Mouse (Mus musculus): ENCODE results near the gene Lcn12. TPM values are rescaled to one million over a fixed set of nuclear protein-coding genes. Genes with fewer than 3 reads are reported as not detected.

Lcn12 gene
- total and polyA plus RNA-seq, 3 experiments: not detected

DNA sequence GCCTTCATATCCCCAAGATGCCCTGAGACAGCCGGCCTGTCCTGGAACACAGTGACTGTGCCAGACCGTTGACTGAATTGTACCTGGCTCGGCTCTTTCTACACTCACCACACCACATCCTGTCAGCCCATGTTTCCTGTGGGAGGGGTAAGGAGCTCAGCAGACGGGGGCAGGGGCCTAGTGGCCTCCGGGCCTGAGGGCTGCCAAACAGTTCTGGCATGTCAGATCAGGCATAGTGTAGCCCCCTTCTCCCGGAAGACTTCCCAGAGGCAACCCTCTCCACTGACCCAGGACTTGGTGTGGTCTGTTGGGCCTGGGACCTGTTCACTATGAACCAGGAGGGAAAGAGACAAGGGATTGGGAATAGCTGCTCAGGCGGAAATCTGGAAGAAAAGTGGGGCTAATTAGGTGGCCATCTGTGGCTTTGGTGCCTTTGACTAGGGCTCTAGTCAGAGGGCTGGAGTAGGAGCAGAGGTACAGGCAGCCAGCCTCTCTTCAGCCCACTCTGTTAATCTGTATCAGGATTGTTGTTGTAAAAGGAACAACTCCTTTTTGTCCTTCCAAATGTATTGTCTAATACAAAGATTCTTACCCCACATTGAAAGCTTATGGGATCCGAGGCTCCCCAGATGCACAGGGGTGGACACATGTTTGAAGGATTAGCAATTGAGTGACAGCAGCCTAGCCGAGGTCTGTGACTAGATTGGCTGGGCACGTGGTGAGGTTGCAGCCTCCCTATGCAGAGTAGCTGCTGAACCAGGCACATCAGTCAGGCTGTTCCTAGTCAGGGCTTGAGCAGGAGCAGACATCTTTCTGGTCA lies 27.7 kb downstream of the Lcn12 start:
- H3K36me3 ChIP-seq (replicated peaks): no peaks in the 10 kb centered on the region
- peaks cover 24% of the 10 kb centered on the region for H3K4me1 ChIP-seq (ENCODE audit: insufficient read depth, low read depth, low read length)
- no peak overlapping the region; the same call in 1 of the 2 replicates for H3K4me3 ChIP-seq (ENCODE audit: low read depth, low read length)
- DNase-seq (ENCODE audit: low spot score): peak; percentile 71
- H3K27me3 ChIP-seq (ENCODE audit: insufficient read depth, low read length): peaks cover 34% of the 10 kb centered on the region
- ATAC-seq (ENCODE audit: extremely low read depth, insufficient number of reproducible peaks, low FRiP score, poor library complexity, severe bottlenecking): no peak
- TF ChIP-seq TAL1 (conservative IDR thresholded peaks at IDR 0.05; ENCODE audit: low read depth, low read length) (no peak), CTCF (IDR thresholded peaks at IDR 0.05; ENCODE audit: low read depth, low read length) (no peak), GATA2 (IDR thresholded peaks at IDR 0.05; ENCODE audit: borderline replicate concordance, low read depth, low read length) (no peak), POLR2AphosphoS5 (IDR thresholded peaks at IDR 0.05; ENCODE audit: insufficient replicate concordance, low read depth, low read length) (no peak), GATA1 (IDR thresholded peaks at IDR 0.05; ENCODE audit: borderline replicate concordance, low read length) (no peak)
- no peaks in the 10 kb centered on the region for H3K9me3 ChIP-seq (replicated peaks)

DNA sequence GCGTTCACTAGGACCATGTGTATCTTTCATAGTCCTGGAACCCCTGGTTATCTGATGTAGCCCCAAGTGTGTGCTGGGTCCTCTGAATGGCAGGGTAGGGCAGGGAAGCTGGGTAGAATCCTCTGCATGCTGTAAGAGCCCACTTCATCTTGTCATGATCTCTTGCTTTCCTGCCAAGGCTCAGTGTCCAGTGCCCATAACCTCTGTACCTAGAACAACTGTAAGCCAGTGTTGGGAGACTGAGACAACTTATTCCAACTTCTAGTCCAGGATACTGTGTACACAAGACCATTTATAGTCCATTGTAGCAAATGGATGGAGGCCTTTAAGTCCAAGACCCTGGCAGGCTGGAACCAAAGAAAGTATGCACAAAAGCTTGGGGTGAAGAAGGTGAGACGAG lies 28.5 kb downstream of the Lcn12 start:
- Histone ChIP-seq H3K36me3 (replicated peaks) (no peaks in the 10 kb centered on the region), H3K4me3 (ENCODE audit: low read depth, low read length) (no peak overlapping the region; the same call in 1 of the 2 replicates), H3K4me1 (ENCODE audit: insufficient read depth, low read depth, low read length) (peaks cover 31% of the 10 kb centered on the region), H3K27me3 (ENCODE audit: insufficient read depth, low read length) (peaks cover 31% of the 10 kb centered on the region), H3K9me3 (replicated peaks) (no peaks in the 10 kb centered on the region)
- TF ChIP-seq CTCF (IDR thresholded peaks at IDR 0.05; ENCODE audit: low read depth, low read length) (no peak), GATA2 (IDR thresholded peaks at IDR 0.05; ENCODE audit: borderline replicate concordance, low read depth, low read length) (no peak), TAL1 (conservative IDR thresholded peaks at IDR 0.05; ENCODE audit: low read depth, low read length) (no peak), POLR2AphosphoS5 (IDR thresholded peaks at IDR 0.05; ENCODE audit: insufficient replicate concordance, low read depth, low read length) (no peak), GATA1 (IDR thresholded peaks at IDR 0.05; ENCODE audit: borderline replicate concordance, low read length) (no peak)
- no peak for DNase-seq (ENCODE audit: low spot score)
- ATAC-seq (ENCODE audit: extremely low read depth, insufficient number of reproducible peaks, low FRiP score, poor library complexity, severe bottlenecking): no peak

DNA sequence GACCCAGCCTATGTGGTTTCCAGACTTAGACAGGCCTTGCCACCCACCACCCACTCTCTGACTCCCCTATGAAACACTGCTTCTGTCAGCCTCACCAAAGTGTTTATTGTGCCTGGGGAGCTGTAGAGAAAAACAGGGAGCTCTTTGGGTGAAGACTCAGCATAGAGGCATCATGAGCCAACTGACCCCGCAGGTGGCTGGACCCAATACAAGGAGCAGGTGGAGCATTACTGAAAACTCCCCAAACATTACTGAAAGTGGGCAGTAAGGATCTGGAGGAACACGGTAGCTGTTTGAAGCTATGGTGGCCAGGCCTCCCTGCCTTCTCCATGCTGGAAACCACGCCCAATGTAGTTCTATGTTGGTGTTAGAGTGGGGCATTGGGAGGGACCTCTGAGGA lies 30.1 kb downstream of the Lcn12 start:
- TF ChIP-seq GATA2 (IDR thresholded peaks at IDR 0.05; ENCODE audit: borderline replicate concordance, low read depth, low read length) (no peak), CTCF (IDR thresholded peaks at IDR 0.05; ENCODE audit: low read depth, low read length) (no peak), TAL1 (conservative IDR thresholded peaks at IDR 0.05; ENCODE audit: low read depth, low read length) (no peak)
- no peak for DNase-seq (ENCODE audit: low spot score)
- no peak for ATAC-seq (ENCODE audit: extremely low read depth, insufficient number of reproducible peaks, low FRiP score, poor library complexity, severe bottlenecking)
- H3K4me1 ChIP-seq (ENCODE audit: insufficient read depth, low read depth, low read length): peaks cover 45% of the 10 kb centered on the region
- no peak overlapping the region for H3K4me3 ChIP-seq (ENCODE audit: low read depth, low read length)
- peaks cover 15% of the 10 kb centered on the region for H3K27me3 ChIP-seq (ENCODE audit: insufficient read depth, low read length)
- H3K36me3 ChIP-seq (replicated peaks): peaks cover 14% of the 10 kb centered on the region
- H3K9me3 ChIP-seq (replicated peaks): no peaks in the 10 kb centered on the region

DNA sequence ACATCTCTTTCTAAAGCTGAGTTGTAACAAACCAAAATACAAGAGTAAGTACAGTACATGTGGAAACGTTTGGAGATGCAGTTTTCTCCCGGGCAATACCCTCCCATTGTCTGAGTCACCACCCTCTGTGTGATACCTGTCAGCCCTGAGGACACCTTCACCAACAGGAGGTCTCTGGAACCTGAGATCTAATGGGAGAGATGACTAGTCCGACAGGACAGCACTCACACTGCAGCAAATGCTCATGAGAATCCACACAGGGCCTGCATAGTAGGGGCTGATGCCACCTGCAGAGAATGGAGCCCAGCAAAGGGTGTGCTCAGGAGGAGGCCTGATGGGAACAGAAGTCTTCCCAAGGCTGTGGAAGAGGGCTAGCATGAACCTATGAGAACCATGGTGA lies 32.3 kb downstream of the Lcn12 start:
- DNase-seq (ENCODE audit: low spot score): no peak
- ATAC-seq (ENCODE audit: extremely low read depth, insufficient number of reproducible peaks, low FRiP score, poor library complexity, severe bottlenecking): no peak
- H3K4me1 ChIP-seq (ENCODE audit: insufficient read depth, low read depth, low read length): peaks cover 50% of the 10 kb centered on the region

DNA sequence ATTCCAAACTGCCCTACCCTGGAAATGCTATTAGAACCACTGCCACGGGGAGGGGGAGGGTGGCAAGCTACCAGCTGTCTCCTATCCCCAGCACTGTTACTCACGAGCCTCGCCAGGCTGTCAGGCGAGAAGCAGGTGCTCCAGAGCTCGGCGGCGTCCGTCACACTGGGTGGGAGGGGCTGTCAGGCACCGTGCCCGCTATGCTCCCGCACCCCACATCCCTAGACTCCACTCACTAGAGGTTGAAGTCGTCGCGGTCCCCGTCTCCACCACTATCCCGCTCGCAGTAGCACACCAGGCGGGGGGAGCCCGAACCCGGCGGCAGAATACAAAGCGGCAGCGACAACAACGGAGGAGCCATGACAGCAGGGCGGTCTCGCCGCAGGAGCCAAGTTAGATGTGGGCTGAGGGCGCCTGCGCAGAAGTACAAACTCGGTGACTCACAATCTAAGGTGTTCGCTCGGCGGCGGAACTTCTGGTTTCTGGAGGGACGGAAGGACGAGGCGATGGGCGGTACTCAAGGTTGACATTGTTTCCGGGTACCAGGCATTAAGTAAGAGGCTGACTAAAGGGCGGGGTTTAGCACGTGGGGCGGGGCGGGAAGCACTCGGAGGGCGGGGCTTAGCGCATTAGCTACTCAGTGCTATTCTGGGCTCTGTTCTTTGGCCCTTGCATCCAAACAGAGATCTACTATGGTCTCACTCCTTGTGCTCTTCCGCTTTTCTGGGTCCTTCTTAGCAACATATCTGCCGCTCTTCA lies 33.0 kb downstream of the Lcn12 start, which contains the start of gene Paxx:
Gene Paxx (minus strand): TSS at position 544 of the 759 bp plus-strand sequence.
- Histone ChIP-seq H3K4me3 (ENCODE audit: low read depth, low read length) (peak within 1 kb of the TSS; percentile 82), H3K36me3 (replicated peaks) (peaks cover 29% of the 10 kb centered on the region), H3K27me3 (ENCODE audit: insufficient read depth, low read length) (peaks cover 14% of the 10 kb centered on the region), H3K4me1 (ENCODE audit: insufficient read depth, low read depth, low read length) (peaks cover 45% of the 10 kb centered on the region), H3K9me3 (replicated peaks) (no peaks in the 10 kb centered on the region)
- peak; percentile 92 for DNase-seq (ENCODE audit: low spot score)
- ATAC-seq (ENCODE audit: extremely low read depth, insufficient number of reproducible peaks, low FRiP score, poor library complexity, severe bottlenecking): peak; percentile 95
- TF ChIP-seq GATA2 (IDR thresholded peaks at IDR 0.05; ENCODE audit: borderline replicate concordance, low read depth, low read length): no peak

More for the DNA sequence above, 32.3 kb downstream of the Lcn12 start:
- no peak for TF ChIP-seq CTCF (IDR thresholded peaks at IDR 0.05; ENCODE audit: low read depth, low read length)
- no peak for TF ChIP-seq GATA1 (IDR thresholded peaks at IDR 0.05; ENCODE audit: borderline replicate concordance, low read length)
- TF ChIP-seq POLR2AphosphoS5 (IDR thresholded peaks at IDR 0.05; ENCODE audit: insufficient replicate concordance, low read depth, low read length): no peak
- no peak for TF ChIP-seq TAL1 (conservative IDR thresholded peaks at IDR 0.05; ENCODE audit: low read depth, low read length)
- TF ChIP-seq GATA2 (IDR thresholded peaks at IDR 0.05; ENCODE audit: borderline replicate concordance, low read depth, low read length): no peak
- Histone ChIP-seq H3K36me3 (replicated peaks) (peaks cover 29% of the 10 kb centered on the region), H3K27me3 (ENCODE audit: insufficient read depth, low read length) (peaks cover 9% of the 10 kb centered on the region; the same call in 1 of the 2 replicates), H3K4me3 (ENCODE audit: low read depth, low read length) (peak overlapping the region; percentile 82; the same call in 1 of the 2 replicates), H3K9me3 (replicated peaks) (no peaks in the 10 kb centered on the region)

DNA sequence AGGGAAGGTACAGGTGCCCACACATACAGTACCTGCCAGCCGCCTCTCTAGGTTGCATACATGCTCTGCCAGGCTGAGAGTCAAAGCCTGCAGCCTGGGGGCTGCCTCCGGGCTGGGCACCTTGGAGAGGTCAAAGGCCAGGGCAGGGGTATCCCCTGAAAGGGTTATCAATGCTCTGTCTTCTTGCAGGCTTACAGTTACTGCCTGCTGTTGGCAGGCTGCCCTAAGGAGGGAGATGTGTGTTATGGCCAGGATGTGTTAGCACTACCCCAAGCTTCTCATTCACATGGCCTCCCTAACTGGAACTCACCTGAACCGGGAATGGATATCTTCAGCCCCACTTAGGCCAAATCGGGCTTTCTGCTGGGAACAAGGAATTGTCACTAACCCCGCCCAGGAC lies 33.6 kb downstream of the Lcn12 start:
- DNase-seq (ENCODE audit: low spot score) (no peak), ATAC-seq (ENCODE audit: extremely low read depth, insufficient number of reproducible peaks, low FRiP score, poor library complexity, severe bottlenecking) (no peak)
- Histone ChIP-seq H3K36me3 (replicated peaks) (peaks cover 29% of the 10 kb centered on the region), H3K9me3 (replicated peaks) (no peaks in the 10 kb centered on the region), H3K27me3 (ENCODE audit: insufficient read depth, low read length) (peaks cover 16% of the 10 kb centered on the region), H3K4me1 (ENCODE audit: insufficient read depth, low read depth, low read length) (peaks cover 40% of the 10 kb centered on the region), H3K4me3 (ENCODE audit: low read depth, low read length) (peak overlapping the region; percentile 82)
- no peak for TF ChIP-seq GATA2 (IDR thresholded peaks at IDR 0.05; ENCODE audit: borderline replicate concordance, low read depth, low read length)
- TF ChIP-seq CTCF (IDR thresholded peaks at IDR 0.05; ENCODE audit: low read depth, low read length): no peak
- no peak for TF ChIP-seq TAL1 (conservative IDR thresholded peaks at IDR 0.05; ENCODE audit: low read depth, low read length)
- no peak for TF ChIP-seq GATA1 (IDR thresholded peaks at IDR 0.05; ENCODE audit: borderline replicate concordance, low read length)
- TF ChIP-seq POLR2AphosphoS5 (IDR thresholded peaks at IDR 0.05; ENCODE audit: insufficient replicate concordance, low read depth, low read length): no peak

Data from G1E (cell line).